Mouse (Mus musculus): ENCODE measurements around the gene Cyp20a1. TPM values are rescaled to one million over a fixed set of nuclear protein-coding genes. Genes with fewer than 3 reads are reported as not detected.
A peak's percentile ranks its signal among the peaks of the same experiment; 100 is the strongest.

Gene Cyp20a1
- total RNA-seq (2014; rRNA removed) = 14.4 and 19.1 TPM in 2 replicates
- polyA plus RNA-seq (2015; fragmentation: Nextera tagmentation; extraction: Ambion mirVana) = 19.9 and 20.9 TPM in 2 replicates

GRCm38 (mm10) chr1:60342808-60343629, at the start of gene Cyp20a1:
Cyp20a1 (plus strand) TSS chr1:60343323.
- Histone ChIP-seq H3K4me3 (ENCODE audit: low read length) (peak within 1 kb of the TSS; percentile 58), H3K4me1 (ENCODE audit: insufficient read depth, low read length) (0 out of 2 replicates have a peak, but pooled peaks cover 5% of the 10 kb centered on the region), H3K9ac (replicated peaks; ENCODE audit: low read length) (peak within 1 kb of the TSS; percentile 56), H3K4me2 (ENCODE audit: low read depth, low read length) (peak within 1 kb of the TSS; percentile 78), H3K27me3 (ENCODE audit: insufficient read depth, low read length) (no peaks in the 10 kb centered on the region), H3K27ac (peak within 1 kb of the TSS; percentile 86), H3K36me3 (ENCODE audit: insufficient read depth, low read length) (no peaks in the 10 kb centered on the region), H3K9me3 (ENCODE audit: low read length) (no peaks in the 10 kb centered on the region)
- WGBS = under 1% methylated on average over 59 of the region's 60 CpGs
- DNase-seq (ENCODE audit: low spot score) (peak; percentile 93), ATAC-seq (peak; percentile 98)
- no peak for TF ChIP-seq CTCF (IDR thresholded peaks at IDR 0.05; ENCODE audit: low read depth)

- no peak for TF ChIP-seq CTCF (IDR thresholded peaks at IDR 0.05; ENCODE audit: low read depth)
- Histone ChIP-seq H3K9me3 (ENCODE audit: low read length) (no peaks in the 10 kb centered on the region), H3K4me2 (ENCODE audit: low read depth, low read length) (no peak overlapping the region), H3K4me1 (ENCODE audit: insufficient read depth, low read length) (no peaks in the 10 kb centered on the region), H3K36me3 (ENCODE audit: insufficient read depth, low read length) (peaks cover 25% of the 10 kb centered on the region), H3K27me3 (ENCODE audit: insufficient read depth, low read length) (no peaks in the 10 kb centered on the region), H3K27ac (no peak overlapping the region), H3K4me3 (ENCODE audit: low read length) (no peak overlapping the region), H3K9ac (replicated peaks; ENCODE audit: low read length) (no peak overlapping the region)
- WGBS = 100% methylated on average over 1 of the region's 1 CpGs
- ATAC-seq (no peak), DNase-seq (ENCODE audit: low spot score) (no peak)
Observed at GRCm38 (mm10) chr1:60293921-60294320, 49.2 kb upstream of the Cyp20a1 start.

GRCm38 (mm10) chr1:60343630-60344455, 720 bp downstream of the Cyp20a1 start:
- DNase-seq (ENCODE audit: low spot score) = peak; percentile 9
- ATAC-seq = peak; percentile 7; the same call in 1 of the 2 replicates
- H3K4me1 ChIP-seq (ENCODE audit: insufficient read depth, low read length) = 0 out of 2 replicates have a peak, but pooled peaks cover 5% of the 10 kb centered on the region

GRCm38 (mm10) chr1:60344670-60345069, 1.5 kb downstream of the Cyp20a1 start:
- Histone ChIP-seq H3K4me1 (ENCODE audit: insufficient read depth, low read length) (0 out of 2 replicates have a peak, but pooled peaks cover 5% of the 10 kb centered on the region), H3K4me2 (ENCODE audit: low read depth, low read length) (no peak overlapping the region), H3K27me3 (ENCODE audit: insufficient read depth, low read length) (no peaks in the 10 kb centered on the region), H3K9me3 (ENCODE audit: low read length) (no peaks in the 10 kb centered on the region), H3K9ac (replicated peaks; ENCODE audit: low read length) (no peak overlapping the region), H3K36me3 (ENCODE audit: insufficient read depth, low read length) (no peaks in the 10 kb centered on the region), H3K27ac (no peak overlapping the region), H3K4me3 (ENCODE audit: low read length) (no peak overlapping the region)
- no peak for TF ChIP-seq CTCF (IDR thresholded peaks at IDR 0.05; ENCODE audit: low read depth)
- no peak for DNase-seq (ENCODE audit: low spot score)
- WGBS = 91% methylated on average over 6 of the region's 6 CpGs
- ATAC-seq = no peak

More at GRCm38 (mm10) chr1:60343630-60344455, 720 bp downstream of the Cyp20a1 start:
- no peak for TF ChIP-seq CTCF (IDR thresholded peaks at IDR 0.05; ENCODE audit: low read depth)
- no peaks in the 10 kb centered on the region for H3K36me3 ChIP-seq (ENCODE audit: insufficient read depth, low read length)
- H3K27me3 ChIP-seq (ENCODE audit: insufficient read depth, low read length) = no peaks in the 10 kb centered on the region
- H3K9me3 ChIP-seq (ENCODE audit: low read length) = no peaks in the 10 kb centered on the region
- H3K27ac ChIP-seq = peak overlapping the region; percentile 86
- 8% methylated on average over 14 of the region's 14 CpGs for WGBS
- H3K4me2 ChIP-seq (ENCODE audit: low read depth, low read length) = peak overlapping the region; percentile 78
- H3K9ac ChIP-seq (replicated peaks; ENCODE audit: low read length) = peak overlapping the region; percentile 56
- peak overlapping the region; percentile 58 for H3K4me3 ChIP-seq (ENCODE audit: low read length)

- no peak for TF ChIP-seq CTCF (IDR thresholded peaks at IDR 0.05; ENCODE audit: low read depth)
- 0 out of 2 replicates have a peak, but pooled peaks cover 5% of the 10 kb centered on the region for H3K4me1 ChIP-seq (ENCODE audit: insufficient read depth, low read length)
- no peak overlapping the region for H3K4me3 ChIP-seq (ENCODE audit: low read length)
- H3K27me3 ChIP-seq (ENCODE audit: insufficient read depth, low read length) = no peaks in the 10 kb centered on the region
- no peak for DNase-seq (ENCODE audit: low spot score)
- no peak overlapping the region for H3K27ac ChIP-seq
- WGBS = 96% methylated on average over 2 of the region's 2 CpGs
- no peaks in the 10 kb centered on the region for H3K9me3 ChIP-seq (ENCODE audit: low read length)
- H3K36me3 ChIP-seq (ENCODE audit: insufficient read depth, low read length) = no peaks in the 10 kb centered on the region
- no peak for ATAC-seq
- H3K9ac ChIP-seq (replicated peaks; ENCODE audit: low read length) = no peak overlapping the region
- no peak overlapping the region for H3K4me2 ChIP-seq (ENCODE audit: low read depth, low read length)
Observed at GRCm38 (mm10) chr1:60345712-60346111, 2.6 kb downstream of the Cyp20a1 start.

- Histone ChIP-seq H3K27ac (no peak overlapping the region), H3K4me3 (ENCODE audit: low read length) (no peak overlapping the region), H3K9me3 (ENCODE audit: low read length) (no peaks in the 10 kb centered on the region), H3K4me1 (ENCODE audit: insufficient read depth, low read length) (no peaks in the 10 kb centered on the region), H3K27me3 (ENCODE audit: insufficient read depth, low read length) (no peaks in the 10 kb centered on the region), H3K9ac (replicated peaks; ENCODE audit: low read length) (no peak overlapping the region), H3K36me3 (ENCODE audit: insufficient read depth, low read length) (no peaks in the 10 kb centered on the region), H3K4me2 (ENCODE audit: low read depth, low read length) (no peak overlapping the region)
- no peak for TF ChIP-seq CTCF (IDR thresholded peaks at IDR 0.05; ENCODE audit: low read depth)
- 91% methylated on average over 5 of the region's 5 CpGs for WGBS
- ATAC-seq (no peak), DNase-seq (ENCODE audit: low spot score) (no peak)
Observed at GRCm38 (mm10) chr1:60352786-60353185, 9.7 kb downstream of the Cyp20a1 start.

Measured in hindbrain, postnatal 0 days (tissue).